Mouse (Mus musculus): ENCODE results near the gene Tnfrsf13c.
A peak's percentile ranks its signal among the peaks of the same experiment; 100 is the strongest.
"Not testable (repeated sequence)": the region's sequence is repeated elsewhere in the genome, so short reads cannot be mapped to it uniquely, and the experiment has no call there.

The Tnfrsf13c gene

DNA sequence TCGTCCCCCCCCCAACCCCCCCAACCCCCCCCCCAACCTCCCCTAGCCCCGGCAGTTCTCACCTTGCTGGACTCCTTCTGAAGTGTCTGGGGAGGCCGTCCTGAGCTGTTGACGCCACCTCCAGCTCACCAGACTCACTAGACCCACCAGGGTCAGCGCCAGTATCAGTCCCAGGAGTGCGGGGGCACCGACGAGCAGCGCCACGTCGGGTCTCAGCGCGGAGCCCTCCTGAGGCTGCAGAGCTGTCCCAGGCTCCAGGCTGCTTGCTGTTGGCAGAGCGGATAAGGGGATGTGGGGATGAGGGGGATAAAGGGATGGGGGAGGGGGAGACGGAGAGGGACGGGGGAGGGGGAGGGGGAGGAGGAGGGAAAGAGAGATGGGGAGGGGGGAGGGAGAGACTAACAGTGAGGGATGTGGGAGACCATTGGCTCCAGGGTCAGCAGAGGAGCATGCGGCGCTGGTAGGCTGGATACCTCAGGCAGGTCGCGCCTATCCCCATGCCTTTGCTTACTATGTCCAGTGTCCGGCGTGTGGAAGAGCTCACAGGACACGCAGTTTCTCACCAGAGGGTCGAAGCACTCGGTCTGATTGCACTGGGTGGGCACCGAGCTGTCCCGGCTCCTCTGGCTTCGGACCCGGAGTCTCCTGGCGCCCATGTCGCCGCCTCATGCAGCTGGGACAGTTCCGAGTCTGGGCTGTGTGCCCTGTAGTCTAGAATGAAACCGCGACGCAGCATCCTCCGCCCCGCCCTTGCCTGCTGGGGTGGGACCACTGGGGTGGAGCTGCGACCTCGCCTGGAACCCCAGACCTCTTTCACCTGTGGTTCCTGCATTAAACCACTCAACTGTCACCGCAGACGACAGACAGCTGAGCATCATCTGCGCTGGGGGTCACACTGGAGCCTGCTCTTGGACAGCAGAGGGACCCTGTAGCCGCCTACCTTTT, at the start of gene Tnfrsf13c:
Gene Tnfrsf13c, minus strand, starts transcription at position 713 of the 945 bp plus-strand sequence.
- DNase-seq = no peak

DNA sequence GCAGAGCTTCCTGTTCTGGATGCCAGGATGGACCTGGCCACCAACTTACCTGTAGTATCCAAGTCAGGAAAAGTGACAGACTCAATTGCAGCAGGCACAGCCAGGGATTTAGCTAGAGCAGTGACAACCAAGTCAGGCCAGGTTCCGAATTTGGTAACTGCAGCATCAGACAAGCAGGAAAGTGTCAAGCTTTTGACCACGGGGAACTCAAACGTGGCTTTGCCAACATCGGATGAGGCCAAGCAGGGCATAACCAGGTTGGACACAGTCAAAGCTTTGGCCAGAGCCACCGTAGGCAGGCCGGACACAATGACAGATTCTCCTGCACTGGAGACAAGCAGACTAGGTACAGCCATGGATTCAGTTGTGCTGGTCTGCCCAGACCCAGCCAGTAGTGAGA, 48.1 kb upstream of the Tnfrsf13c start:
- DNase-seq = no peak

DNA sequence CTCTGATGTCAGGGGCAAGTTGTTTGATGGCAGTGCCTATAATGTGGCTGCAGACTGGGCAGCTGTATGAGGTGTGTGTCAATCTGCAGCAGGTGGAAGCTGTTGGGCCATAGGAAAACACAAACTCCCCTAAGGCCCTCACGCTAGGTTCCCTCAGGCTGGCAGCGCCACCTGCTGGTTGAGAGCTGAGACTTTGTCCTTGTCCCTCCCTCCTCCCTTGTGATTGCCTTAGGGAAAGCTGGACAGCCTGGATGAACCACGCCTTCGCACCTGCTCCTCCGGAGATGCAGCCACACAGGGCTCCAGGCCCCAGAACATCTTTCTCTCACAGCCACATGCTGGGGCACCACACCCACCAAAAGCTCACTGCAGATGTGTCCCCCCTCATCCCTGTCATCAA, 47.0 kb upstream of the Tnfrsf13c start:
- DNase-seq = peak; percentile 76 to 77

DNA sequence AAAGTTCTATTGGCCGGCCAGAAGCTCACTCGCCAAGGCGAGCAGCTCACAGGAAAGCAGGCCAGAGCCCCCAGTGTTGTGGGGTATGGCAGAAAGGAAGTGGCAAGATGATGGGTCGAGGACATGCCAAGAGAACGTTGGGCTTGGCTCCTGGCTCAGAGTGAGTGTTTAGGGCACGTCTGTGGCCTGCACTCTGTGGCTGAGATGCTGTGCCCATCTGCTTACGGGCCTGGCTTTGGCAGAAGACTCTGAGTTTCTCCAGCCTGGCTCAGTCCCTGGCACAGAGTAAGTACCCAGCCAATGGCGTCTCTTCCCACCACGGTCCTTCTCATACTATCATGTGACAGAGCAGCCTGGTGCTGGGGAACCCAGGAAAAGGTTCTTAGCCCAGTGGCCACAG, 44.6 kb upstream of the Tnfrsf13c start:
- DNase-seq = no peak

GRCm38 (mm10) chr15:82268185-82268584, 44.0 kb upstream of the Tnfrsf13c start:
- DNase-seq = no peak

- DNase-seq = peak; percentile 59 to 79
Measured at GRCm38 (mm10) chr15:82266356-82266755, 42.2 kb upstream of the Tnfrsf13c start.

DNA sequence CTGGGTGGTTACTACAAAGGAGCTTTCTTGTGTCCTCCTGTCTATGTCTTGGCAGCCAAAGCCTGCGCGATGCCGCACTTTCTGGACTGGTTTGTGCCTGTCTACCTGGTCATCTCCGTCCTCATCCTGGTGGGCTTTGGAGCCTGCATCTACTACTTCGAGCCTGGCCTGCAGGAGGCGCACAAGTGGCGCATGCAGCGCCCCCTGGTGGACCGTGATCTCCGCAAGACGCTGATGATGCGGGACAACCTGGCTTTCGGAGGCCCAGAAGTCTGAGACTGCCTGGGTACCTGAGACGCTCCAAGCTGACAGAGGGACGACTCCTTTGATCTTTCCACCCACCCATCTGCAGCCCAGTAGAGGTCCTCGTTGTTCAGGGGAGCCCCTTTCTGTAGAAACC, 35.3 kb upstream of the Tnfrsf13c start:
- peak; percentile 70 to 76 for DNase-seq

- no peak for DNase-seq
Measured at GRCm38 (mm10) chr15:82255944-82256383, 31.8 kb upstream of the Tnfrsf13c start.

- DNase-seq = no peak
Measured at GRCm38 (mm10) chr15:82255248-82255647, 31.1 kb upstream of the Tnfrsf13c start.

DNA sequence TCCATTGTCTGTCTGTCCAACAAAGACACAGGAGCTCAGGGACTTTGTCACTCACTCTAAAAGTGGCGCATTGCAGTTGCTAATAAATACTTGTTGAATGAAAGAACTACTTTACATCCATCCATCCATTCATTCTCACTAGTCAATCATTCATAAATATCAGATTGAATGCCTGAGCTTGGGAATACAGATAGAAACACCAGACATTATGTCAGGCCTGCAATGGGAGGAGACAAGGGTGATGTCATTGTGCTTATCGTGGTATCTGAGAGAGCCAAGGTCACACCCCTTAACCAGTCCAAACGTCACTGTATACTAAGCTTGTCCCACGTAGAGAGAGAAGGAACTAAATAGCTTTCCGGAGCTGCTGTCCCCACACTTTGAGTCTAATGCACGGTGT, 27.9 kb upstream of the Tnfrsf13c start, which contains the start of gene 1500009C09Rik:
Gene 1500009C09Rik, plus strand, starts transcription at position 301 of the 400 bp plus-strand sequence.
- no peak for DNase-seq

GRCm38 (mm10) chr15:82251579-82251978, 27.4 kb upstream of the Tnfrsf13c start:
- DNase-seq = no peak

DNA sequence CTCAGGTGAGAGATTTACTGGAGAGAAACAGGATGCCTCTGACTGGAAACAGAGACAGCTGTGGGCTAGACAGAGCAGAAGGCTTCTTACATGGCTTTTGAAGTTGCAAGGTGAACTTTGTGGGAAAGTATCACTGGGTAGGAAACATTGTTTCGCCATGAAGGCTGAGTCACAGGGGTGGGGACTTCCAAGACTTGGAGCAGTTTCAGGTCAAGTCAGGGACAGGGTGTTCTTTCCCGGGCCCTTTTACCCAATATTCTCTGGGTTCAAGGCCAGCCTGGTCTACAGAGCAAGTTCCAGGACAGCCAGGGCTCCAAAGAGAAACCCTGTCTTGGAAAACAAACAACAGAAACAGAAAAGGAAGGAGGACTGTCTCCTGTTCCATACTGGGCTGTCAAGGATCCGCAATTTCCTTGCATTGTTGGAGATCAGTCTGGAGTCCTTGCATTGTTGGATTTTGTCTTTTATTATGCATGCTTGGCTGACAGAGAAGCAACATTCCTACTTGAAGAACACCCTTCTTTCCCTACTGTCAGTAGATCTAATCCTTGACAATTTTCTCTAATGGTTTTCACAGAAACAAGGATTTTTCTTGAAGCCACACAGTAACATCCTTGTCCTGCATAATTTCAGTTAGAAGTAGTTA, 23.1 kb upstream of the Tnfrsf13c start:
- DNase-seq = no peak

DNA sequence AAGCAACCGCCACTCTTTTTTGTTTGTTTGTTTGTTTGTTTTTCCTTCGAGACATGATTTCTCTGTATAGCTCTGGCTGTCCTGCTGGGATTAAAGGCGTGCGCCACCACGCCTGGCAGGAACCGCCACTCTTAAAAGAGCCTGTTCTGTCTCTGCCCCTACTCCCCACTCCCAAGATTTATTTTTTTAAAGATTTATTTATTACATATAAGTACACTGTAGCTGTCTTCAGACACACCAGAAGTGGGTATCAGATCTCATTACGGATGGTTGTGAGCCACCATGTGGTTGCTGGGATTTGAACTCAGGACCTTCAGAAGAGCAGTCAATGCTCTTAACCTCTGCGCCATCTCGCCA, 20.6 kb upstream of the Tnfrsf13c start:
- DNase-seq = not testable (repeated sequence)

DNA sequence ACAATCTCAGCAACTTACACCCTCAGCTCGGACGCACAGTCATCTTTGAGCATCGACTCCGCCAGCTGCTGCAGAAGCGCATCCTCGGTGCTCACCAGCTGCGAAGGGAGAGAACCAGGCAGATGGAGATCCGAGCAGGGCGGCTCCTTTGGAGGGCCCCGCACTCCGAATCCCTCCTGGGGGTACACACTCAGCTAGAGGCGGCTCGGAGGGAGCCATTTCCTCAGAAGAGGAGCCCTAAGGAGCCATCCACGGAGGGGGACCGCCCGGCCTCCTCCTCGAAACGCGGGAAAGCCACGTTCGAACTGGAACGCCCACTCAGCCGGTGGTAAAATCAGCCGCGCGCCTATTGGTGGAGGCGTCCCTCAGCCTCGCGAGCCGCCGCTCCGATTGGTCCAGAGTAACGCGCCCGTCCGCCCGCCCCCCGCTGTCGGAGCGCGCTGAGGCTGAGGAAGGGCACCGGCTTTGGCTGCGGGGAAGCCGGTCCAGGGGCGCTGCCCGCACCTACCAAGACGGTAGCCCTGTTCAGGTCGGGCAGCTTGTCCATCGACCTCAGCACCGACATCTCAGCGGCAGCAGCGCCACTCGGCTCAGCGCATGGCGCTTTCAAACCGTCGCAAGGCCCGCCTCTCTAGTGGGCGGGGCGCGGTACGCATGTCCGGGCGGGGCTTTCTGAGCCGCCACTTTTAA, 20.1 kb upstream of the Tnfrsf13c start, which contains the start of gene Cenpm:
Gene Cenpm, minus strand, starts transcription at position 634 of the 690 bp plus-strand sequence.
- DNase-seq = peak; percentile 96

DNA sequence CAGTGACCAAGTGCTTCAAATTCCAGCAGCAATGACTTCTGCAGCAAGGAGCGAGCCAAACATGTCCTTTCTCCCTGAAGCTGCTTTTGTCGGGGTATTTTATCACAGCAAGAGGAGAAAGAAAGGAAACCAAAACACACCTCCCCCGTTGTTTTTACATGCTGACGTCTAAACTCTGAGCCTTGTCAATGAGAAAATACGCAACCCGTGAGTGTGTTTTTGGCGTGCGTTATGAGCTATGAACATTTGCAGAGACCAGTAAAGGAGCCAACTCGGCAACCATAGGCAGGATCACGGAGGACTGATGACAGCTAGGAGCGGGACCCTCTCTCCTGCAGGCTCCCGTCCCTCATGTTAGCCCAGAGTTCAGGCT, 19.6 kb upstream of the Tnfrsf13c start:
- no peak for DNase-seq

GRCm38 (mm10) chr15:82243311-82243710, 19.1 kb upstream of the Tnfrsf13c start:
- DNase-seq = no peak

- DNase-seq = peak; percentile 80 to 85
Measured at GRCm38 (mm10) chr15:82236565-82236964, 12.4 kb upstream of the Tnfrsf13c start.

GRCm38 (mm10) chr15:82235661-82236060, 11.5 kb upstream of the Tnfrsf13c start:
- no peak for DNase-seq

DNA sequence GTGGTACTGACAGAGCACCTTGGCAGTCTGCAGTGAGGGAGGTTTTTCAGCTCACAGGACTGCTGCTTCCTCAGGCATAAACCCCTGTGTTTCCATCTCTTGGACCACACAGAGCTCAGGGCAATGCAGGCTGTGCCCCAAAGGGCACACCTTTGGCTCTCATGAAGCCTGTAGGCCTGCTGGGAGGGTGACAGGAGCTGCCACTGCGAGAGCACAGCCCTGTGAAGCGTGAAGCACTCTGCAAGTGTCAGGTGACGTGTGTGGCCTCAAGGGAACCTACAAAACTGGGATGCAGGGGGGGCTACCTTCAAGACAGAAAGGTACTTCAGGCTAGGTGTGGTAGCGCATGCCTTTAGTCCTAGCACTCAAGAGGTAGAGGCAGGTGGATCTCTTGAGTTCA, 8.5 kb upstream of the Tnfrsf13c start:
- DNase-seq = no peak

GRCm38 (mm10) chr15:82231591-82232378, 7.6 kb upstream of the Tnfrsf13c start:
- DNase-seq = no peak

GRCm38 (mm10) chr15:82231100-82231499, 6.9 kb upstream of the Tnfrsf13c start:
- no peak for DNase-seq

DNA sequence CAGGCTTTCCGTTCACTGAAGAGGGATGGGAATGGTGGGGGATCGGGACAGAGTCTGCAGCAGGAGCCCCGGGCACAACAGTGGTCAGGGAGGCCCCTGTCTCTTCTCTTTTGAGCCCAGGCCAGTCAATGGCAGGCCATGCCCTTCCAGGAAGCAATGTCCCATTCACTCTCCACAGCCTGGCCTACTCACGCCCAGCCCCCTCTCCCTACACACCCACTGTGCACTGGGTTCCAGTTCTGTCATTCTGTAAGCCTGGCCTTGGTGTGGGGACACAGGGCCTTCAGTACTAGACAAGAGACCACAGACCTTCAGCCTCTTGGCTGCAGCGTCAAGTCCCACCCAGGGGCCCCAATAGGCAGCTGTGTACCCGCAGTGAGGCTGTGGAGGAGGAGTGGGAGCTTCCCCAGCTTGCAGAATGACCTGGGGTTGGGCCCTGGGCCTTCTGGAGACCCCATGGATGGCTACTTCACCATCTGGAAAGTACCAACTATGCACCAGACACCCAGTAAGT, 6.0 kb upstream of the Tnfrsf13c start:
- DNase-seq = no peak

Measured in kidney, postnatal 25 days (tissue).